Mouse (Mus musculus): ENCODE data around the gene Hoxa10. TPM values are rescaled to one million over a fixed set of nuclear protein-coding genes. Genes with fewer than 3 reads are reported as not detected.
A peak's percentile ranks its signal among the peaks of the same experiment; 100 is the strongest.

Gene Hoxa10
- polyA plus RNA-seq (2017; shearing (Covaris generic)) = not detected

- peak; percentile 79 for ATAC-seq
These were observed at the start of gene Hoxa10 for GRCm38 (mm10) chr6:52240389-52241000. Gene Hoxa10, minus strand, starts transcription at chr6:52240854.

GRCm38 (mm10) chr6:52290186-52290585, 49.5 kb upstream of the Hoxa10 start:
- ATAC-seq = no peak

DNA sequence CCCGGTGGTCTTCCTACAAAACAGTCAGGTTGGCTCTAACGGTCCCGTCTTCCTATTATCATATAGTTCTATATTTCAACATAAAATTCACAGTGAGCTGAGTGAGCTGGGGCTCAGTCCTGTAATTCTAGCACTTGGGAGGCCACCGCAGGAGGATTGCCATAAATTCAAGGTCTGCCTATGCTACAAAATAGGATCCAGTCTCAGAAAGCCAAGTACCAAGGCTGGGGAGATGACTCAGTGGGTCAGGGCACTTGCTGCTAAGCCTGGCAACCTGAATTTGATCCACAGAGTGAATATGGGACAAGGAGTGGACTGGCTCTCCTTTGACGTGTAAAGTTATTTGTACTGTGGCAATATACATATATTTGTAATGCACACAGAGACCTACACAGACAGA, 43.2 kb upstream of the Hoxa10 start:
- no peak for ATAC-seq

DNA sequence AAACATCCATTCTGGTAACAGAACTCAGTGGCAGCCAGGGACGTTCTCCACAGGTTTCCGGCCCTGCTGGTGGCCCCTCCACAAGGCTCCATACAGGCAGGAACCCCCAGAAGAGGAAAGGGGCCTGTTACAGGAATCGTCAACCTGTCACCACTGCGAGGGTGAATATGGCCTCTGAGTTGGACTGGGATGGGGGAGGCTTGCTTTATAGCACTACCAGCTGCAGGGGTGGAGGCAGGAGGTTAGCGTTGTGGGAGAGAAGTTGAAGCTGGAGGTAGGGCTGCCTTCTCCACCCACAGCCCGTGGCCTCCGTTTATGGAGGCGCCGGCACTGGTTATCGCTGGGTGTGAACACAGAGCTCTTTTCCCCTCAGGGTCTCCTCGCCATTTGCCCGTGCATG, 40.4 kb upstream of the Hoxa10 start:
- no peak for ATAC-seq

DNA sequence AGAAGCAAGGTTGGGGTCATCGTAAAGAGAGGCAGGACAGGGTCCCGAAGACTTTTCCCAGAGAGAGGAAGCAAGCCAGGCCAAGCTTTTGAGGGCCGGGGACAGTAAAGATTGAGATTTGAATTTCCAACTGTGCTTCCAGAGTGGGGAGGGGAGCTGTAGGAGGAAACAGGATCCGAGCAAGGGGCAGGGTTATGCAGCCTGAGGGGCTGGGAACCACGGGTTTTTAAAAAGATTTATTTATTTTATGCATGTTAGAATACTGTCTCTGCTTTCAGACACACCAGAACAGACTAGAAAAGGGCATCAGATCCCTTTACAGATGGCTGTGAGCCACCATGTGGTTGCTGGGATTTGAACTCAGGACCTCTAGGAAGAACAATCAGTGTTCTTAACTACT, 36.3 kb upstream of the Hoxa10 start:
- ATAC-seq = no peak

- ATAC-seq = no peak
These were observed 35.7 kb upstream of the Hoxa10 start for GRCm38 (mm10) chr6:52276382-52276781.

DNA sequence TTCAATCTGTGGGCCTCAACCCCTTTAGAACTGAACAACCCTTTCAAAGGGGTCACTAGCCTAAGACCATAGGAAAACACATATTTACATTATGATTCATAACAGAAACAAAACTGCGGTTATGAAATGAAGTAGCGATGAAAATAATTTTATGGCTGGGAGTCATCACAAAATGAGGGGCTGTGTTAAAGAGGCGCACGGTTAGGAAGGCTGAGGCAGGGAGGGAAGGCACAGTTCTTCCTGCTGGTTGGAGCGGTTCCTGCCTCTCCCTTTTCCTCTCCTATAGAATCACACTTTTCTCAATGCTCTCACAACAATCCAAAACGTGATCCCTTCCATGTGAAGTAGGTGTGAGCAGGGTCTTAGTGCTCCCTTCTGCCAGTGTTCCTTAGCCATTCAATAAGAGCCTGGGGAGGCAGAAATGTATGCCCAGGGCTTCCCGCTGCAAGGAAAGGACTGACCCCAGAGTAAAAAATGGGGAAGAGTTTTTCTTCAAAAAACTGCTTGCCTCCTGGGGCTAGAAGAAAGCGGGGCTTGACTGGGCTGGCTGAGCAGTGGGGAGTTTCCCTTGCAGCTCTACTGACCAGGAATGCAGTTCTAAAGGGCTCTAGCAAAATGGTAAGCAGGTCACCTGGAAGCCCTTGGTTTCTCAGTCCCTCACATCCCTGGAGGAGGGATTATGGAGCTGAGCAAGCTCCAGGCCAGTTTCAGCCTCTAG, 35.1 kb upstream of the Hoxa10 start:
- ATAC-seq = no peak

DNA sequence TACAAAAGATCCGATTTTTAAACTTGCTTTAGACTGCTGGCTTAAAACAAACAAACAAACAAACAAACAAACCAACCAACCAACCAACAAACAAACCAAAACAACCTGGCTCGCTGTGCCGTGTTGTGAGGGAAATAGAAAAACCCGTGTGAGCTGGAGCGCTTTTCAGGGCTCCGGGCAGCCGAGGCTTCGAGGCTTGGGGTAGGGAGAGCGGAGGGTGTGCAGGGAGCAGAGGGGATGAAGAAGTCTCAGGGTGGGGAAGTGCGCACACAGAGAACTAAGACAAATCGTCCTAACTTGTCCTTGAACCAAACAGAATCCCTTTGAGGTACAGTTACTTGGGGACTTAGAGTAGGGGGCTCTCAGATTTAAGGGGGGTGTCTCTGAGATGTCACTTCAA, 33.9 kb upstream of the Hoxa10 start:
- ATAC-seq = no peak

DNA sequence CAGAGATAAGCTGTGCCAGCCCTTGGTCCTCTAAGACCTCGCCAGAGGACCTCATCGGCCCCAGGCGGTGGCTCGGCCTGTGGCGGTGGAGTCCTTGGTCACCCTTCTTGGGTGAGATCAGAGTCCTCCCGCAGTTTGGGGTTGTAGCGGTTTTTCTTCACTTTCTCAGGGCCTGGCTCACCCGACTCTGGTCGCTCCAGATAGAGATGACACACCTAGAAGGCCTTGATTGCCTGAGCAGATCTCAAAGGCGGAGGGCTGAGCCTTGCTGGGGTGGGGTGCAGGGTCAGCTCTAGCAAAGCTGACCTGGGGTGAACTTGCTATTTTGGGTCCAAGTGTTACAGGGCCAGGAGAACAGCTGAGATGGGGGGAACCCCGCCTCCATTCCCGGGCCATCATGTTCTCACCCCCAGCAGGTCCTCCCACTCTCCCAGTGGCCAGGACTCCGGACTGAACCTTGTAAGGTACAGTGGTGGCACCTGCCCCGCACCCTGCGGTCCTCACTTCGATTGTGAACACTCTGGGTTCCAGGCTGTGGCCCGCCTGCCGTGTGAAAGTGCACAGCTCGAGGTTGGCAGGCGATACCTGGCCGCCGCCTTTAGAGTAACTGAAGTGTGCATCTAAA, 33.1 kb upstream of the Hoxa10 start:
- ATAC-seq = no peak

DNA sequence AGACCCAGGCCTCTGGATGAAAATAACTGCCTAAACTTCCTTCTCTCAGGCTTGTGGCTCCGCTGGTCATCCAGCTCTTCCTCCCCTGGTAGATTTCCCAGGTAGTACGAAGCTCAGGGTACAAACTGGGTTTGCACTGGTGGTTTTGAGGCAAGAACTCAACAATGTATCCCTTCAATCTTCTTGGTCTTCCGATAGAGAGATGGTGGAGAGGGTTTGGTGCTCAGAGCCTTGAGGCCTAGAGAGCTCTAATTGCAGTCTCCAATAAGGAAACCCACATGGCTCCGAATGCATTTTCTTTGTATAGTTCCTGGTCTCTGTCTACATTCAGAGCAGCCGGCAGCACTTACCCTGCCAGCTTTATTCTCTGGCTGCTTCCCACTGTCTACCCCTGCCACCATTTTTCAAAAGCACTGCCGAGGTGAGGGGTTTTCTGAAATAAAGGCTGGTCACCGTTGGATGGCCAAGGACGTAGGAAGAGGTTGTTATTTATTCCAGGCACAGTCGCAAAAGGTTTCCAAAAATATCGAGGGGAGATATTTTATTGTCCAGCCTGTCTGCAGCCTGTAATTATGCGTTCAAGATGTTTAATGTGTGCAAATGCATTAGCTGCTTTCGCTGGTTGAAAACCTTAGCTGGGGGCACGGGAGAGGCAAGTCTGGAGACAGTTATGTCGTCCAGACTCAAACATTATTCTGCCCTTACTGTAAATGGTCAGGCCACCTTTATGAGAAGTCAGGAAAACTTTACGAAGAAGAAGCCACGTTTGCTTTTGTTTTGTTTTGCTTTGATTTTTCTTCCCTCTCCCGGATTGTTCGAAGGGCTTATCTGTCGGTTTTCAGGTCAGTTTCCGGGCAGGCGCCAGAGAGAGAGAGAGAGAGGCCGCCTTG, 32.4 kb upstream of the Hoxa10 start:
- no peak for ATAC-seq

- peak; percentile 66 for ATAC-seq
These were observed 30.1 kb upstream of the Hoxa10 start for GRCm38 (mm10) chr6:52270494-52271480.

DNA sequence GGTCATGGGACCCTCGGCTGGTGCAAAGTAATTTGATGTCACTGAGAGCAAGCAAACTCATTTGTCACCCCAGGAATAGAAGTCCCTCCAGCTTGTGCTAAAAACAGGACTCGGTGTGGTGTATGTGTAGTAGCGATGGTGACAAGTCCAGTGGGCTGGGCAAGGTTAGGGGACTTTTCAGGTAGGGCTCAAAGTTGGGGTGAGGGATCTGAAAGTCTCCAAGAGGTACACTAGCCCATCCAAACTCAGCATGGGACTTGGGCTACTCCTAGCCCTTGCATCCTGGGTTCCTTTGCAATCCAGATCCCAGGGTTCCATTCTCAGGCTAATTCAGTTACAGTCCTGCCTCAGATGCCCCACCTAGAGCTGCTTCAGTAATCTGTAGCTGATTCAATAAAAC, 28.1 kb upstream of the Hoxa10 start:
- ATAC-seq = no peak

DNA sequence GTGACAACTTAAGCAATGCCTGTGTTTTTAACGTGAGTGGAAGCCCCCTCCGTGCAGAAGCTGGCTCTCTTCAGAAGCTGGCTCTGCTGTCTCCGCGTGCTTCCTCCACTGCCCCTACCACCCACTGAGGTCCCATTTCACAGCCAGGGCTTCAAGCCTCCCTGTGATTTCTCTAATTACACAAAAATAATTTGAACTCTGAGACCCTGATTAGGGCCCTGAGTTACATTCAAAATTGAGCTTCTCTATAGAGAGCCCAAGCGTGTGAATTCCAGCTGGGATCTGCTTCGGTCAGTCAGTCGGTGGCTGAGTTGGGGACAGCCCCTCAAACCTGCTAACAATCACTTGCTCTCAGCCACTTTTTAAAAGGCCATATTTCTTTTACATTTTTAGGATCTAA, 27.7 kb upstream of the Hoxa10 start:
- ATAC-seq = no peak

DNA sequence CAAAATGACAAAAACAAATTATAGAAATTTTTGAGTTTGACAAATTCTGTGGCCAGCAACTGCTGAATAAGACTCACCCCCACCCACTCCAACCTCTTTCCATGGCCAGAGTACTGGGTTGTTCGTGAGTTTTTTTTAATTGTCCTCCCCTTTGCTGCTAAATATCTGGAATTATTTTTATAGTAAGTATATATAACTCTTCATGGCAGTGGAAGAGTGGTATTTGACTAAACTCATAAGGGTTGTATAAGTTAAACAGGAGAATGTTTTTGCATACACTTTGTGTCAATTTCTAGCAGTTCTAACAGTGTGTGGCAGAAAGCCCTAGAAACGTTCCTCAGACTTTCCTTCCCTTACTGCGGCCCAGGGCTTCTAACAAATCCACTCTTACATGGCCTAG, 27.0 kb upstream of the Hoxa10 start:
- ATAC-seq = no peak

DNA sequence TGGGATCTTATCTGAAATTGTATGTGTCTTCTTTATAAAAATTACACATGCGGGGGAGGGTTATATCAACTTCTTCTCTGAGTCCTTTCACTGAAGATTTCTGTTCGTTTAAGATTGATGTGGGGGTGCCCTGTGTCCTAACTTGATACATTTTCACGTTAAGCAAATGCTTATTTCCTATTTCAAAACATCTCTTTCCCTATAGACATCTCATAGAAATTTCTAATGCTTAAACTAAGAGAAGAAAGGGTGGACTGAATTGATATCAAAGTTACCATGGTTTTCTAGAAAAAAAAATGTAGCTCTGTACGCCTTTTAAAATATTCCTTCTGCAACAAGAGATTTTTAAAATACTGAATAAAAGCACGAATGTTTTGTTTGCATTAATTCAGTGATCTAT, 26.6 kb upstream of the Hoxa10 start:
- no peak for ATAC-seq

DNA sequence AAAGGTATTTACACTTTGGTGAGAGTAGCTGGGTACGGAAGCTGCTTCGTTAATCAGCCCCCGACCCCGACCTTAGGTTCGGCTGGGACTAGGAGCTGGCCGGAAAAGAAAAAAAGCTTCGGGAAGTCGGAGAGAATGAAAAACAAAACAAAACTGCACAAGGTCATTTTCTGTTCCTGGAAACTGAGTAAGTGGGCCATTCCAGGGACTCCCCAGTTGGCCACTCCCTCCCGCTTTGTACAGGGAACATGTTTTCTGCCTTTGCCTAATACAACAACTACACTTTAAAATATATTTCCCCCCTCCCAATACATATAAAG, 26.0 kb upstream of the Hoxa10 start:
- ATAC-seq = no peak

GRCm38 (mm10) chr6:52265913-52266665, 25.4 kb upstream of the Hoxa10 start:
- ATAC-seq = no peak

DNA sequence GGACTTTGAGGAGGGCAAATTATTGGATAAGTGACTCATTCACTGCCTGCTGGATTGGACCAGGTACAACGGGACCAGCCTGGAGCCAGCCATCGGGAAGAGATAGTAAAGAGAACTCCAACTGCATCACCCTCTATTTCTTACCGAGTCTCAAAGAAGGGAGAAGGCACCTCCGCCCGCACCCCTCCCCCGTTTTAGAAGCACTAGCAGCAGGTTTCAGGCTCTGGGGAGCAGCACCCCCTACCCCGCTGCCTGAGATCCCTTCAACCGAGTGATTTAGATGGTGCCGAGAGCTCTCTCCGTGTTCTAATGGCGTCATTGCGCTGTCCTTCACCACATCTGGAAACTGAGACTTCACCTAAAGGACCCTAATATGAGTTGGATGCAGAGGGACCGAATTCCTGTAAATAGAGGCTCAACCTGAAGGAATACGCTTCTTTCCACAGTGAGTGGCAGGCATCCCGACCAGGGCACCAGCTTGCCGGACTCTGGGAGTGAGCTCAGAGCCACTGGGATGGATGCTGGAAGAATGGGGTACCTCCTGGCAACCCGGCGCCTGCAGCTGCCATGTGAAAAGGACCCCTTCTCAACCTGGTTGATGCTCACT, 24.8 kb upstream of the Hoxa10 start:
- no peak for ATAC-seq

GRCm38 (mm10) chr6:52264106-52264790, 23.6 kb upstream of the Hoxa10 start:
- ATAC-seq = no peak

DNA sequence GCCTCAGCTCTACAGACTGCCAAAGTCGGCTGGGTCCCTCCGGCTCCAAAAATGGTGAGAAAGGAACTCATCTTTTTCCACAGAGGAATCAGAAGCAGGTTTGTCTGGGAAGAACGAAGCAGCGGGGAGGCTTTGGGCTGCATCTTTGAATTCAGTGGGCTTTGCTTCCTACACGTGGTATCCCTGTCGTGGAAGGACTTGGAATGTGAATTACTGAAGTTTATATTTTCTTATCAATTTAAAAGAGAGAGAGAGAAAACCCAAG, 22.6 kb upstream of the Hoxa10 start:
- no peak for ATAC-seq

Measured in inflammation-experienced regulatory T-cells, adult 6 months (primary cell).